Mouse (Mus musculus) forebrain, embryonic 11.5 days (tissue): ENCODE measurements at regions not wholly inside any gene's neighbourhood (a gene's known extent, or its start where the extent isn't known, plus 50 kb on each side); places are given as distances from the start of the nearest gene placed in this dataset.

Source experiments
- ATAC-seq: fragments of 200-750 bp; cut with Nextera tagmentation; replicated peaks from 2 replicates; pipeline ENCODE4 v1.8.0; 2017; ENCODE audit warnings: moderate TSS enrichment; ENCODE audit not compliant: low FRiP score
- DNase-seq: peaks from one replicate; pipeline ENCODE4 v3.0.0-alpha.2; 2017; ENCODE audit warnings: low spot score
- H3K27ac ChIP-seq: fragments of 300-500 bp; sonication (generic); 2 replicates; pipeline ENCODE4 v1.5.1; 2014; ENCODE audit warnings: low read depth, low read length
- H3K27me3 ChIP-seq: fragments of 300-500 bp; sonication (generic); 2 replicates; pipeline ENCODE4 v1.6.1; 2014; ENCODE audit warnings: mild to moderate bottlenecking, low read length, mixed read lengths; ENCODE audit not compliant: control insufficient read depth, insufficient read depth
- H3K36me3 ChIP-seq: fragments of 300-500 bp; sonication (generic); 2 replicates; pipeline ENCODE4 v1.6.1; 2014; ENCODE audit warnings: mild to moderate bottlenecking, low read length, moderate library complexity, mixed read lengths; ENCODE audit not compliant: control insufficient read depth, insufficient read depth
- H3K4me1 ChIP-seq: fragments of 300-500 bp; sonication (generic); replicated peaks from 2 replicates; pipeline ENCODE4 v1.6.1; 2014; ENCODE audit warnings: low read length, mixed read lengths; ENCODE audit not compliant: control insufficient read depth, insufficient read depth
- H3K4me2 ChIP-seq: fragments of 300-500 bp; sonication (generic); 2 replicates; pipeline ENCODE4 v1.6.1; 2014; ENCODE audit warnings: low read depth, mild to moderate bottlenecking, low read length, moderate library complexity, mixed read lengths; ENCODE audit not compliant: severe bottlenecking
- H3K4me3 ChIP-seq: fragments of 300-500 bp; sonication (generic); 2 replicates; pipeline ENCODE4 v1.5.1; 2014; ENCODE audit warnings: low read depth, low read length
- H3K9ac ChIP-seq: fragments of 300-500 bp; sonication (generic); 2 replicates; pipeline ENCODE4 v1.6.1; 2014; ENCODE audit warnings: low read length
- H3K9me3 ChIP-seq: fragments of 300-500 bp; sonication (generic); 2 replicates; pipeline ENCODE4 v1.6.1; 2016; ENCODE audit warnings: low read length, mixed read lengths; ENCODE audit not compliant: control insufficient read depth
- WGBS: fragments of 180-500 bp; shearing (Covaris S2); extraction: QIAGEN DNeasy Blood & Tissue Kit; methylation state at CpG from one replicate; pipeline ENCODE4 v1.1.7; 2014; 5-methylcytosine and 5-hydroxymethylcytosine counted together

DNA sequence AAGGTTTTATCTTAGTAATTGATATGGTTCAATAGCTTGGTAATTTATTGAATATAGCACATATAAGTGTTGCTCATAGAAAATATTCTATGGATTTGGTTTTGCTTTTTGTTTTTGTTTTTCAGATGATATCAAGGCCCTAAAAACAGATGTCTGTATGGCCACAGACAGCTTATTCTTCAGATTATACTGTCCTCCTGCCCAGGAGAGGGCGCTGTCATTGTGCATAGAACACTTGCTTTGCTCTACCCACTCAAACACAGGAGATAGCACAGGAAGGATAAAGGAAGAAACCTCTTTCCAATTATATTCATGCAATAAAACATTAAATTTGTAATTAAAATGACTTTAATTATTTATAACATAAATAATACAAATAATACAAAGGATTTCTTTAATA lies 115.4 kb upstream of the Ndst3 start:
- Histone ChIP-seq H3K9ac (no peak overlapping the region), H3K36me3 (no peaks in the 10 kb centered on the region), H3K4me1 (0 out of 2 replicates have a peak, but pooled peaks cover 2% of the 10 kb centered on the region), H3K27ac (no peak overlapping the region), H3K4me3 (no peak overlapping the region), H3K27me3 (no peaks in the 10 kb centered on the region), H3K4me2 (no peak overlapping the region), H3K9me3 (no peaks in the 10 kb centered on the region)
- 90% methylated on average over 1 of the region's 1 CpGs for WGBS
- DNase-seq, result no peak
- no peak for ATAC-seq

DNA sequence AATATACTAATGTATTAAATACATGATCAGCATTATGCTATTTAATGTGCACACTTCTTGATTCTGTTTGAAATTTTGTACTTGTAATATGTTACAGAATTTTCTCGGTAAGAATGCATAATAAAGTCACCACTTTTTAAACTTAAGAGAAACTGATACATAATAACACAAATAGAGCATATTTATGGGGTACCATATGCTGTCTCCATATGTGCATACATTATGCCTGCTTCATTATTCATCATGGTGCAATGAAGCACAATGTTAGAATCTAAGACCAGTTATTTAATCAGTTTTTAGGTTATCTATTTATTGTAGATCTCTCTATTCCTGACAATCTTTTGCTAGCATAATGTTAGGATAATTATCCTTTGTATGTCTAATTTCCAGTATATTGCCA lies 115.9 kb upstream of the Ndst3 start:
- H3K36me3 ChIP-seq, result no peaks in the 10 kb centered on the region
- no peak for ATAC-seq
- no peak overlapping the region for H3K9ac ChIP-seq
- H3K27ac ChIP-seq, result no peak overlapping the region
- no peak overlapping the region for H3K4me3 ChIP-seq
- WGBS, result 94% methylated on average over 1 of the region's 1 CpGs
- no peaks in the 10 kb centered on the region for H3K27me3 ChIP-seq
- no peak for DNase-seq
- H3K9me3 ChIP-seq, result no peaks in the 10 kb centered on the region
- no peak overlapping the region for H3K4me2 ChIP-seq
- 0 out of 2 replicates have a peak, but pooled peaks cover 2% of the 10 kb centered on the region for H3K4me1 ChIP-seq

DNA sequence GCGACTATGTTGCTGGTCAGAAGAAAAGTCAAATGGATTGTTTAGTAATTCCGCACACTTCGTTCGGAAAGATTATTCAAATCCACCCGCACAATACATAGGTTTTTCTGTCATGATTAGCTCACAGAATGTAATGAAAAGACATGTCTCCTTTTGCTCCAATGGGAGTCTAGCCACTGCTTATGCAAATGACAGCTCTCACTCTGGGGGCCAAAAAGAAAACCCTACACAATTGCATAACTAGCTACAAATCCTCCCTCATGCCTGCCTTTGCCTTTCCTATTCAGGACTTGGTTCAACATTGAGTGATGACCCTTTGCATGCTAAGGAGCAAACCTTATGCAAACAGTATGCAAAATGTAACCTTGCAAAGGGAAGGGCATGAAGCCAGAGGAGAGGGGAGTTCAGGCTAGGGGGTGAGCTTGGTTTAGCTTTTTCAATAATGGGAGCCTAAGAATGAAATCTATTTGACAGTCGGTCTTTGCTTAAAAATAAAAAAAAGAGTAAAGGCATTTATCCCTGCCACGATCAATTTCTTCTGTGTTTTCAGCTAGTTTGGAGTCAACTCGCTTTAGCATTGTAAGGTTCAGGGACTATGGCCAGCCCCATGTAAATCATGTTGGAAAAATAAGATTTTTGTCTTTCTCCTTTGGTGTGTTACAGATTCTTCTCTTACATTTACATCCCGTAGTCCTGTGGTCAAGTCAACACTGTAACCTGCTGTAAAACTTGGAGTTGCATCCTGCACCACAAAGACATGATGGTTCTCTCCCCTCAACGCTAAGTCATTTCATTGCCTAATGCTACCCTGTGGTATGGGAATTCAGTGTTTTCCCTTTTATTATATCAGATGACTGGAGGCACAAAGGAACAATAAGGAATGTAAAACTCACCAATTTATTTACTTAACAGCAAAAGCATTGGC lies 119.6 kb upstream of the Ndst3 start:
- WGBS, result 75% methylated on average over 10 of the region's 10 CpGs
- H3K27ac ChIP-seq, result no peak overlapping the region
- peak; percentile 54 for ATAC-seq

DNA sequence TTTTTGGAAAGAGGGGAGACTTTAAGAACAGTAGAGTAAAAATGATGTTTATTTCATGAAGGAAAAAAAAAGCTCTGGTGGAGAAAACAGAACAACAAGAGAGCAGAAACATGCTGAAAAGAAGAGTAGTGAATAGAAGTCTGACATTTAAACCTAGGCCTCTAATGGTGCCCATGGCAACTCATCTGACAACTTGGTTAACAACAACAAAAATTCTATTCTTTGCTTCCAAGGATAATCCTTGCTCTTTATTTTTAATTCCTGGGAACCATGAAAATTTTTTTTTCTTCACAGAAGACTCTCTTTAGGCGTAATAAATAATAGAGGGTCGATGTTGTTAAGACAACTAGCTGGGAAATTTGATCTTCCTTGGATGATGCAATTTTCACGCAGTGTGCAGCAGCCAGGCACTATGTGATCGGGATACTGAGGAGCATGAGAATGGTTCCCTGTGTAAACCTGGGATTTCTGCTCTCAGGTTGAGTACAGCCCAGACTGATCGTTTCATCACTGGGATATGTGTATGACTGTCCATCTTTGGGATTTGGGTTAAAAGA lies 120.4 kb upstream of the Ndst3 start:
- no peak overlapping the region for H3K27ac ChIP-seq
- no peak overlapping the region for H3K4me2 ChIP-seq
- ATAC-seq (peak; percentile 78), DNase-seq (no peak)
- no peaks in the 10 kb centered on the region for H3K36me3 ChIP-seq
- H3K9ac ChIP-seq, result no peak overlapping the region
- 0 out of 2 replicates have a peak, but pooled peaks cover 2% of the 10 kb centered on the region for H3K4me1 ChIP-seq
- no peaks in the 10 kb centered on the region for H3K27me3 ChIP-seq
- H3K4me3 ChIP-seq, result no peak overlapping the region
- 50% methylated on average over 5 of the region's 5 CpGs for WGBS
- H3K9me3 ChIP-seq, result no peaks in the 10 kb centered on the region

More for the DNA sequence above, 119.6 kb upstream of the Ndst3 start:
- H3K4me2 ChIP-seq, result no peak overlapping the region
- H3K4me3 ChIP-seq, result no peak overlapping the region
- no peaks in the 10 kb centered on the region for H3K36me3 ChIP-seq
- DNase-seq, result no peak
- H3K4me1 ChIP-seq, result 0 out of 2 replicates have a peak, but pooled peaks cover 2% of the 10 kb centered on the region
- H3K9ac ChIP-seq, result no peak overlapping the region
- H3K27me3 ChIP-seq, result no peaks in the 10 kb centered on the region
- no peaks in the 10 kb centered on the region for H3K9me3 ChIP-seq

DNA sequence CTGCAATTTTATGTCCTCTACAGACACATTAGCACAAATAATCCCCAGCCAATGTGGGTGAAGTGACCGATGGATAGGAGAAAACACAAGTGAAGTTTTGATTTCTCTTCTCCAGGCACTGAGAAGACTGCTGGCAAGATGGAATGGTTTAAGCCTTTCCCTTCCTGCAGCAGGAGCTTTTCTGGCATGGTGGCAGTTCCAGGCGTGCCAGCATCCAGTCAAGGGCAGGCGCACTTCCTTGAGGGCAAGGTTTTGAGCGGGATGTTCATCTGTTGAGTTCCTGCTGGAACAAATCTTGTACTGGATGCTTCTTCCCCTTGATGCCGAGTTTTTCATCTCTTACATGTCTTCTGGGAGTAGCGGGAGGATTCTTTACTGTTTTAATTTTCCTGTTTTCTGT lies 138.1 kb upstream of the Ndst3 start:
- Histone ChIP-seq H3K27me3 (no peaks in the 10 kb centered on the region), H3K9ac (no peak overlapping the region), H3K4me2 (no peak overlapping the region), H3K9me3 (no peaks in the 10 kb centered on the region), H3K4me3 (no peak overlapping the region), H3K27ac (no peak overlapping the region), H3K4me1 (no peaks in the 10 kb centered on the region), H3K36me3 (no peaks in the 10 kb centered on the region)
- DNase-seq (no peak), ATAC-seq (no peak)
- WGBS, result 86% methylated on average over 6 of the region's 6 CpGs

DNA sequence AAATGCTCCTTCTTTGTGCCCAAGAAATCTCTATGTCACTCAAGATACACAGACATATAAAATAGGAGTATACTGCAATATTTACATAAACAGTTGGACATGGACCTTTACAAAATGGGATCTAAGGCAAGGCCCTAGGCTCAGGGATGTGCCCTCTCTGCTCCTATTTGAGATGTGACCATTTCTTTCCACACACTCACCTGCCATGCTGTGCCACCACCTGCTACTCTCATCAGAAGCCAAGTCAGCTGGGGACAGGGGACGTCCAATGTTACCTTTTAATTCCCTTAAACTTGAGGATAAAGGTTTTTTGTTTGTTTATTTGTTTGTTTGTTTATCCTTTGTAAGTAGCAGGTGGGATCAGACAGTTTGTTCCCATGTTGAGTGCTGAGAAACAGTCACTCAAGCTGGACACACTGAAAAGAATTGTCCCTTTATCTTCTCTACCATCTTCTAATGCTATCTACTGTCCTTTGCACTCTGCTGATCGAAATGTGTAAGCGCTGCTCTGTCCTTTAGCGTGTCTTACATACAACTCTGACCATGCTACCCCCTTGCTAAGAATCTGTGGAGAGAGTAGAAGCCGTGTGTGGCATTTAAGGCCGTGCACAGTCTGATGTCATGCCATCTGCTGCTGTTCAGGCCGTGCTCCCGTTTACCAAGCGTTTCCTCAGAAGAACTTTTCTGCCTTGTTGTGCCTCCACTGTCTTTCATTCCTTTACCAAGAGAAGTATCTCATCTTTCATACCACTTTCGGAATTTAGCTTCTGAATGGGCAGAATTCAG lies 147.9 kb upstream of the Ndst3 start:
- Histone ChIP-seq H3K27ac (no peak overlapping the region), H3K4me2 (no peak overlapping the region), H3K36me3 (no peaks in the 10 kb centered on the region), H3K9ac (no peak overlapping the region), H3K4me1 (no peaks in the 10 kb centered on the region), H3K4me3 (no peak overlapping the region), H3K9me3 (no peaks in the 10 kb centered on the region), H3K27me3 (no peaks in the 10 kb centered on the region)
- ATAC-seq (no peak), DNase-seq (no peak)
- WGBS, result 90% methylated on average over 10 of the region's 10 CpGs

DNA sequence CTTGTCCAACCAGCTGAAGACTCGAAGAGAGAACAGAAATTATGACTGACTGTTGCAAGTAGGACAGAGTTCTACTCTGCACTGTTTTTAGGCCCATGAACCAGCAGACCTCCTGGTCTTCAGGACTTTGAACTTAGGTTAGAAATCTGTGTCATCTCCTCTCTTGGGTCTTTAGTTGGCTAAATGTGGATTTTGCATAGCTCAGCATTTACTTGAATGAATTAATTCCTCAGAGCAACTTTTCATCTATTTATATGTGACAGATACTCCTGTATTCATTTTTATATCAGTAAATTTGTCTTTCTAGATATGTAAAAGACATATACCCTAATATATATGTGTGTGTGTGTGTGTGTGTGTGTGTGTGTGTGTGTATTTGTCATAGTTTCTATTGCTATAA lies 155.9 kb upstream of the Ndst3 start:
- Histone ChIP-seq H3K9ac (no peak overlapping the region), H3K4me2 (no peak overlapping the region), H3K4me3 (no peak overlapping the region), H3K27ac (no peak overlapping the region), H3K4me1 (no peaks in the 10 kb centered on the region), H3K27me3 (no peaks in the 10 kb centered on the region), H3K36me3 (no peaks in the 10 kb centered on the region), H3K9me3 (no peaks in the 10 kb centered on the region)
- 97% methylated on average over 1 of the region's 1 CpGs for WGBS
- ATAC-seq (no peak), DNase-seq (no peak)

DNA sequence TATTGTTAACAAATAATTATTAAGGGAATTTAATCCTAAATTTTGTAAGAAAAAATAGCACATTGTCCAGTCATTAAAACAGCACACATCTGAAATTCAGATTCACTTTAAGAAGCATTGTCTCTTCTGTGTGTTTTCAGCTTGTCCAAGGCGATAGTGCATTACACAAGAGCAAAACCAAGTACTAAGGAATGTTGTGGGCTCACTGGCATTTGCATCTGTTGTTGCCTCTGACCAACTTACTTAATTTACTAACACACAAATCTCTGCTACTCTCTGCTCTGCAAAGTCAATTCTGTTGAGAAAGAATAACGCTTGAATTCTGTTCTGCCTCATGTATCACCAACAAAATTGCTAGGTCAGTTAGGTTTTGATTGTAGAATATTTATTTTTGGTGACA lies 158.0 kb upstream of the Ndst3 start:
- ATAC-seq (no peak), DNase-seq (no peak)
- Histone ChIP-seq H3K4me1 (no peaks in the 10 kb centered on the region), H3K4me2 (no peak overlapping the region), H3K4me3 (no peak overlapping the region), H3K9me3 (no peaks in the 10 kb centered on the region), H3K9ac (no peak overlapping the region), H3K36me3 (no peaks in the 10 kb centered on the region), H3K27me3 (no peaks in the 10 kb centered on the region), H3K27ac (no peak overlapping the region)
- 93% methylated on average over 2 of the region's 2 CpGs for WGBS
